Mouse (Mus musculus) CH12.LX (cell line): ENCODE results near the gene Mlip. TPM values are rescaled to one million over a fixed set of nuclear protein-coding genes. Genes with fewer than 3 reads are reported as not detected.

Experiments
- DNase-seq: peaks from one replicate; pipeline ENCODE4 v3.0.0-alpha.2; 2013; ENCODE audit errors: extremely low read depth
- H3K27ac ChIP-seq: 2 replicates; pipeline ENCODE4 v1.5.1; 2012; ENCODE audit warnings: low read depth, mild to moderate bottlenecking, control low read depth, moderate library complexity; ENCODE audit not compliant: insufficient read depth
- H3K27me3 ChIP-seq: replicated peaks from 2 replicates; pipeline ENCODE3; 2012; ENCODE audit warnings: inconsistent platforms
- H3K36me3 ChIP-seq, 2 experiments: replicated peaks in 1 of 2; 2 replicates each; pipeline versions ENCODE3 to v1.6.1; 2012; ENCODE audit warnings: inconsistent platforms in 1 of 2, low read length in 1 of 2, mild to moderate bottlenecking in 1 of 2, mixed read lengths in 1 of 2, moderate library complexity in 1 of 2; ENCODE audit not compliant: control insufficient read depth in 1 of 2, insufficient read depth in 1 of 2
- H3K4me1 ChIP-seq, 2 experiments: 2 replicates each; pipeline ENCODE4 v1.6.1; 2012; ENCODE audit warnings: inconsistent platforms in 1 of 2, moderate library complexity in 1 of 2; ENCODE audit not compliant: insufficient read depth in 2 of 2, control insufficient read depth in 1 of 2
- H3K4me2 ChIP-seq: 2 replicates; pipeline ENCODE4 v1.6.1; 2012; ENCODE audit warnings: low read depth, mild to moderate bottlenecking, control low read depth; ENCODE audit not compliant: poor library complexity, insufficient read depth, severe bottlenecking
- H3K4me3 ChIP-seq, 3 experiments: fragments of 150-350 bp in 1 of 3; sonication (generic) in 1 of 3; replicated peaks in 1 of 3; 2 replicates each; pipeline versions ENCODE3 to v1.5.1; 2011 to 2012; ENCODE audit warnings: low read depth in 2 of 3, low read length in 2 of 3, mild to moderate bottlenecking in 2 of 3, moderate library complexity in 2 of 3, control low read depth in 1 of 3, improper control_type of control experiment in 1 of 3, inconsistent platforms in 1 of 3, mixed read lengths in 1 of 3; ENCODE audit not compliant: poor library complexity in 1 of 3
- H3K79me2 ChIP-seq: replicated peaks from 2 replicates; pipeline ENCODE4 v1.6.1; 2012; ENCODE audit warnings: mild to moderate bottlenecking, moderate library complexity; ENCODE audit not compliant: control insufficient read depth, poor library complexity, insufficient read depth, severe bottlenecking; ENCODE audit errors: extremely low read depth
- H3K9ac ChIP-seq: 2 replicates; pipeline ENCODE4 v1.6.1; 2012; ENCODE audit warnings: low read depth, mild to moderate bottlenecking, control low read depth, moderate library complexity; ENCODE audit not compliant: insufficient read depth
- H3K9me3 ChIP-seq: replicated peaks from 2 replicates; pipeline ENCODE3; 2012; ENCODE audit warnings: low read length, inconsistent platforms, mixed read lengths
- BHLHE40 ChIP-seq: IDR thresholded peaks from 2 replicates; pipeline ENCODE4 v1.6.1; 2011; ENCODE audit warnings: mild to moderate bottlenecking, low read depth, low read length, improper control_type of control experiment
- CHD1 ChIP-seq: IDR thresholded peaks from 2 replicates; pipeline ENCODE4 v1.6.1; 2012; ENCODE audit warnings: low read depth, low read length, improper control_type of control experiment, inconsistent platforms
- CHD2 ChIP-seq: IDR thresholded peaks from 2 replicates; pipeline ENCODE4 v1.6.1; 2011; ENCODE audit warnings: low read length, improper control_type of control experiment
- CTCF ChIP-seq, 2 experiments: IDR thresholded peaks in 1 of 2; conservative IDR thresholded peaks in 1 of 2; 2 replicates each; pipeline ENCODE4 v1.5.1; 2011 to 2012; ENCODE audit warnings: low read depth in 2 of 2, low read length in 2 of 2, improper control_type of control experiment in 1 of 2, inconsistent platforms in 1 of 2, mild to moderate bottlenecking in 1 of 2, moderate library complexity in 1 of 2
- E2F4 ChIP-seq: IDR thresholded peaks from 2 replicates; pipeline ENCODE4 v1.6.1; 2011; ENCODE audit warnings: low read depth, low read length, improper control_type of control experiment; ENCODE audit not compliant: insufficient replicate concordance
- EP300 ChIP-seq: IDR thresholded peaks from 2 replicates; pipeline ENCODE4 v1.6.1; 2011; ENCODE audit warnings: low read length, improper control_type of control experiment
- ETS1 ChIP-seq: conservative IDR thresholded peaks from 2 replicates; pipeline ENCODE4 v1.6.1; 2012; ENCODE audit warnings: low read depth, mild to moderate bottlenecking, inconsistent platforms, low read length, improper control_type of control experiment, moderate library complexity
- GABPA ChIP-seq: IDR thresholded peaks from 2 replicates; pipeline ENCODE4 v1.6.1; 2012; ENCODE audit warnings: low read depth, low read length, improper control_type of control experiment, inconsistent platforms; ENCODE audit not compliant: insufficient replicate concordance
- HCFC1 ChIP-seq: IDR thresholded peaks from 2 replicates; pipeline ENCODE4 v1.6.1; 2012; ENCODE audit warnings: low read depth, mild to moderate bottlenecking, inconsistent platforms, low read length, improper control_type of control experiment
- IRF4 ChIP-seq: IDR thresholded peaks from 2 replicates; pipeline ENCODE4 v1.6.1; 2014; ENCODE audit warnings: low read depth, mild to moderate bottlenecking, inconsistent platforms, low read length, improper control_type of control experiment
- JUN ChIP-seq: IDR thresholded peaks from 2 replicates; pipeline ENCODE4 v1.6.1; 2011; ENCODE audit warnings: low read depth, mild to moderate bottlenecking, low read length, improper control_type of control experiment, moderate library complexity; ENCODE audit not compliant: insufficient read depth
- JUND ChIP-seq: conservative IDR thresholded peaks from 2 replicates; pipeline ENCODE4 v1.6.1; 2011; ENCODE audit warnings: low read depth, low read length, improper control_type of control experiment
- MAFK ChIP-seq: IDR thresholded peaks from 2 replicates; pipeline ENCODE4 v1.6.1; 2011; ENCODE audit warnings: low read length, improper control_type of control experiment; ENCODE audit not compliant: insufficient replicate concordance
- MAX ChIP-seq: IDR thresholded peaks from 2 replicates; pipeline ENCODE4 v1.6.1; 2011; ENCODE audit warnings: low read length, improper control_type of control experiment
- MAZ ChIP-seq: IDR thresholded peaks from 2 replicates; pipeline ENCODE4 v1.6.1; 2012; ENCODE audit warnings: low read depth, mild to moderate bottlenecking, inconsistent platforms, low read length, improper control_type of control experiment, moderate library complexity
- MEF2A ChIP-seq: IDR thresholded peaks from 2 replicates; pipeline ENCODE4 v1.6.1; 2014; ENCODE audit warnings: low read depth, mild to moderate bottlenecking, inconsistent platforms, low read length, improper control_type of control experiment, borderline replicate concordance
- MXI1 ChIP-seq: IDR thresholded peaks from 2 replicates; pipeline ENCODE4 v1.6.1; 2011; ENCODE audit warnings: mild to moderate bottlenecking, low read depth, low read length, improper control_type of control experiment
- MYC ChIP-seq: IDR thresholded peaks from 2 replicates; pipeline ENCODE4 v1.6.1; 2011; ENCODE audit warnings: low read depth, mild to moderate bottlenecking, improper control_type of control experiment, low read length
- NELFE ChIP-seq: IDR thresholded peaks from 2 replicates; pipeline ENCODE4 v1.6.1; 2011; ENCODE audit warnings: low read depth, low read length, improper control_type of control experiment
- PAX5 ChIP-seq: IDR thresholded peaks from 2 replicates; pipeline ENCODE4 v1.6.1; 2012; ENCODE audit warnings: low read length, inconsistent platforms, mixed read lengths
- POLR2A ChIP-seq: IDR thresholded peaks from 2 replicates; pipeline ENCODE4 v1.6.1; 2011; ENCODE audit warnings: low read depth, mild to moderate bottlenecking, improper control_type of control experiment, low read length
- RAD21 ChIP-seq: IDR thresholded peaks from 2 replicates; pipeline ENCODE4 v1.6.1; 2011; ENCODE audit warnings: low read depth, mild to moderate bottlenecking, low read length, improper control_type of control experiment, moderate library complexity
- RCOR1 ChIP-seq: conservative IDR thresholded peaks from 2 replicates; pipeline ENCODE4 v1.6.1; 2012; ENCODE audit warnings: low read depth, mild to moderate bottlenecking, inconsistent platforms, low read length, improper control_type of control experiment
- SMC3 ChIP-seq: IDR thresholded peaks from 2 replicates; pipeline ENCODE4 v1.6.1; 2011; ENCODE audit warnings: low read depth, low read length, improper control_type of control experiment
- TCF12 ChIP-seq: IDR thresholded peaks from 2 replicates; pipeline ENCODE4 v1.6.1; 2014; ENCODE audit warnings: low read depth, mild to moderate bottlenecking, inconsistent platforms, low read length, improper control_type of control experiment
- USF1 ChIP-seq: IDR thresholded peaks from 2 replicates; pipeline ENCODE4 v1.6.1; 2014; ENCODE audit warnings: low read depth, mild to moderate bottlenecking, inconsistent platforms, low read length, improper control_type of control experiment
- USF2 ChIP-seq: conservative IDR thresholded peaks from 2 replicates; pipeline ENCODE4 v1.6.1; 2011; ENCODE audit warnings: low read depth, low read length, improper control_type of control experiment
- ZKSCAN1 ChIP-seq: IDR thresholded peaks from 2 replicates; pipeline ENCODE4 v1.6.1; 2012; ENCODE audit warnings: low read depth, inconsistent platforms, low read length, improper control_type of control experiment, borderline replicate concordance
- ZMIZ1 ChIP-seq: IDR thresholded peaks from 2 replicates; pipeline ENCODE4 v1.6.1; 2012; ENCODE audit warnings: low read depth, mild to moderate bottlenecking, inconsistent platforms, low read length, improper control_type of control experiment
- ZNF384 ChIP-seq: IDR thresholded peaks from 2 replicates; pipeline ENCODE4 v1.6.1; 2012; ENCODE audit warnings: low read depth, low read length, improper control_type of control experiment, inconsistent platforms
- dilution Hi-C: fragments of 300-500 bp; cut with MboI; formaldehyde crosslinking; loops from 2 replicates; pipeline ENCODE4 v1.14.3; 2020; ENCODE audit warnings: low sequenced_read_pairs; ENCODE audit not compliant: extremely low pct_unique_long_range_greater_than_20kb, extremely low pct_ligation_motif_present
- in situ Hi-C: fragments of 300-500 bp; cut with MboI; formaldehyde crosslinking; loops from 3 replicates; pipeline ENCODE4 v1.14.3; 2019; ENCODE audit warnings: low sequenced_read_pairs, low pct_ligation_motif_present, low pct_unique_long_range_greater_than_20kb, mixed read lengths
- polyA plus RNA-seq: library from polyadenylated mRNA; unstranded; fragments of >175 nt; gene quantifications from 2 replicates; pipeline ENCODE4 v1.2.1, GENCODE M21; 2012; ENCODE audit warnings: low read depth; ENCODE audit not compliant: insufficient read length
- total RNA-seq, 2 experiments: library from RNA; depleted of rRNA; stranded (reverse); fragments of 300-350 nt in 1 of 2; fragments of >200 nt in 1 of 2; gene quantifications; 2 replicates each; pipeline ENCODE4 v1.2.3; 2012 to 2014

Gene Mlip
- total and polyA plus RNA-seq, 3 experiments, result not detected

GRCm38 (mm10) chr9:77382514-77382913 lies 29.7 kb upstream of the Mlip start:
- dilution Hi-C loops, result no loop called here
- no peaks in the 10 kb centered on the region for H3K79me2 ChIP-seq
- TF ChIP-seq MYC, result no peak
- no peak for TF ChIP-seq USF2
- no peak for TF ChIP-seq USF1
- no peak for TF ChIP-seq ZKSCAN1
- TF ChIP-seq MAX, result no peak
- no peak for TF ChIP-seq SMC3
- no peak for TF ChIP-seq MAZ
- TF ChIP-seq CHD2, result no peak
- TF ChIP-seq HCFC1, result no peak
- no peak for TF ChIP-seq TCF12
- no peak for TF ChIP-seq POLR2A
- no peak for TF ChIP-seq MAFK
- TF ChIP-seq E2F4, result no peak
- TF ChIP-seq ETS1, result no peak
- TF ChIP-seq EP300, result no peak
- no peak for TF ChIP-seq CHD1
- no peak for TF ChIP-seq GABPA
- no peak for TF ChIP-seq MXI1
- no peak for TF ChIP-seq IRF4
- TF ChIP-seq, all 38 proteins: peak for 0
- Histone ChIP-seq H3K27me3 (no peaks in the 10 kb centered on the region), H3K4me2 (no peak overlapping the region), H3K4me1 (no peaks in the 10 kb centered on the region; a peak in 1 of 4 replicates), H3K4me3 (no peak overlapping the region), H3K9me3 (no peaks in the 10 kb centered on the region), H3K36me3 (no peaks in the 10 kb centered on the region), H3K9ac (no peak overlapping the region), H3K27ac (no peak overlapping the region)
- DNase-seq, result no peak
- in situ Hi-C loops, result loop anchor here (25.0 kb wide), 2 partner anchors 395 to 995 kb away; no protein-coding TSS in a partner anchor

GRCm38 (mm10) chr9:77381565-77381964 lies 28.8 kb upstream of the Mlip start:
- no peak overlapping the region for H3K27ac ChIP-seq
- in situ Hi-C loops (loop anchor here (25.0 kb wide), 2 partner anchors 394 to 994 kb away; no protein-coding TSS in a partner anchor), dilution Hi-C loops (no loop called here)
- no peaks in the 10 kb centered on the region for H3K36me3 ChIP-seq
- no peak overlapping the region for H3K4me2 ChIP-seq
- no peaks in the 10 kb centered on the region for H3K27me3 ChIP-seq
- TF ChIP-seq CTCF (conservative IDR thresholded peaks at IDR 0.05 in 1 of 2, IDR thresholded peaks at IDR 0.05 in 1 of 2; ENCODE audit: low read depth in 2 of 2, low read length in 2 of 2) (peak; percentile 61 to 82), JUND (no peak), MYC (no peak), JUN (no peak), ZMIZ1 (no peak), USF1 (no peak), PAX5 (no peak), ETS1 (no peak), RAD21 (peak; percentile 63), SMC3 (peak; percentile 65), MAFK (no peak), RCOR1 (no peak), MEF2A (no peak), ZNF384 (0 out of 2 replicates have a peak, but pooled peaks have one; percentile 8), NELFE (no peak), BHLHE40 (no peak)
- TF ChIP-seq, all 38 proteins: peak for 4
- Histone ChIP-seq H3K9ac (no peak overlapping the region), H3K79me2 (no peaks in the 10 kb centered on the region), H3K4me3 (no peak overlapping the region), H3K4me1 (peaks cover 0 to 6% of the 10 kb centered on the region in 2 experiments; a peak in 1 of 4 replicates), H3K9me3 (no peaks in the 10 kb centered on the region)
- DNase-seq, result peak; percentile 42
